Mouse (Mus musculus): ENCODE measurements around the gene Canx. TPM values are rescaled to one million over a fixed set of nuclear protein-coding genes. Genes with fewer than 3 reads are reported as not detected.
"Not testable (repeated sequence)": the region's sequence is repeated elsewhere in the genome, so short reads cannot be mapped to it uniquely, and the experiment has no call there.

Gene Canx
- 149 and 159 TPM in 2 replicates for polyA plus RNA-seq (2012; ENCODE audit: insufficient read depth, insufficient read length, missing spikeins)

DNA sequence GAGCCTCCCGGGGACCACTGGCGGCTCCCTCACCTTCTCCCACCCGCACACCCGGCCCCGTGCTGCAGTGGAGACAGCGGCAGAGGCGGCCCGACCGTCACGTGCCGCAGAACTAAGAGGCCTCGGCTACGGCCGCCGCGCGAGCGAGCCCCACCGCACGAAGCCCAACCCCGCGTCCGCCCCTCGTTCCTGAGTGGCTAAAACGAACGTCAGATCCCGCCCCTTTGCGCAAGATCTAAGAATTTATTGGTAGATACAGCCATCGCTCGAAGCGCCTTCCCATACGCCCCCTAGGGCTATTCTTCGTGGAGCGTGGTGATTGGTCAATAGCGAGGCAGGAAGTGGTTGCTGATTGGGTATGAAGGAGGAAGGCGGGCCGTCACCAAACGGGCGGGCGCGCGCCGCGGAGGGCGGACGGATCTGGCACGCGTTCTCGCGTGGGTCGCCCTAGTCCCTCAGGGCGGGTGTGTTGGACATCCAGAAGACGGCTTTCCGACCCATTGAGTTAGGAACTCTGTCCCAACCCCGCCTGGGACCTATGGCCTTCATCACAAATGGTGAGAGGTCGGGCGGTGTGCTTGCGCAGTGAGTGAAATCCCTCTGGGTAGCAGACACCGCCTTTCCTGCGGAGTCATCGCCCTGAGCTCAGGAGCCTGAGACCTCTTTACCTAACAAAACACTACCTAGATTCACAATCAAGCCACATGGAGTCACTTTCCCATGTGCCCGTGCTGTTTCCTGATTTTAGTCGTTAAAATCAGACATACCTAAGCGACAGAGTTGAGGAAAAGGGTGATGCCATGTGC lies at the start of gene Canx:
Gene Canx (minus strand): TSS at position 178 of the 806 bp plus-strand sequence.
- peak within 1 kb of the TSS; percentile 80 for H3K27ac ChIP-seq (replicated peaks; ENCODE audit: low read depth, low read length)
- no peaks in the 10 kb centered on the region for H3K4me1 ChIP-seq (ENCODE audit: control insufficient read depth, insufficient read depth, insufficient read length, low read length)
- H3K4me3 ChIP-seq (ENCODE audit: insufficient read depth, low read depth, low read length), result peak within 1 kb of the TSS; percentile 69

DNA sequence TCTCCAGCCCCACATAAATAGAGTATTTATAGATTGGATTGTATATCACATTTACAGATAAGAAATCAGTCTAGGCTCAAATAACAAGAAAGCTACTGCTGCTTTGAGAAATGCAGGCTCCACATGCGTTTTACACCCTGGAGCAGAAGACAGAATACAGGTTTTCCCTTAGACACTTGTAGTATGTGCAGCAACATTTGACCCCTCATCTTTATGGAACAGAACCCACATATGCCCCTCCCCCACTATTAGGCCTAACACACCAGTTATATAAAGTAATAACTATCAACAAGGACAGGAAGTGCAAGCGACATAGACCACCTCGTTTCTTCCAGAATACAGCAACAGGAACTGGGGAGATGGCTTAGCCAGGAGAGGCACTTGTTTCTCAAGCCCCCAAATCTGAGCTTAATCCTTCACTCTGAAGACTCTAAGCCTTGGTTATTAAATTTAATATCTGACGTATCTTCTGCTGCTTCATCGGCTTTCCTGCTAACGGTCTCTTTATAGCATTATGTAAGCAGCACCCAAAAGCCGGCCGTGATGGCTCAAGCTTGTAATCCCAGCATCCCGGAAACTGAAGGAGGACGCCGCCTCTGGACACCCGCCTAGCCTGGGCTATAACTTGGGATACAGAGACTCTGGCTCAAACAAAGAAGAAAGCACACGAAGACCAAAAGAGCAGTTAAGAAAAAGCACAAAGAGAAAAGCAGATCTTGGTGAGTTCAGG lies 49.0 kb upstream of the Canx start:
- peaks cover 3% of the 10 kb centered on the region; the same call in 1 of the 2 replicates for H3K4me1 ChIP-seq (ENCODE audit: control insufficient read depth, insufficient read depth, insufficient read length, low read length)
- no peak overlapping the region for H3K27ac ChIP-seq (replicated peaks; ENCODE audit: low read depth, low read length)
- no peak overlapping the region for H3K4me3 ChIP-seq (ENCODE audit: insufficient read depth, low read depth, low read length)

DNA sequence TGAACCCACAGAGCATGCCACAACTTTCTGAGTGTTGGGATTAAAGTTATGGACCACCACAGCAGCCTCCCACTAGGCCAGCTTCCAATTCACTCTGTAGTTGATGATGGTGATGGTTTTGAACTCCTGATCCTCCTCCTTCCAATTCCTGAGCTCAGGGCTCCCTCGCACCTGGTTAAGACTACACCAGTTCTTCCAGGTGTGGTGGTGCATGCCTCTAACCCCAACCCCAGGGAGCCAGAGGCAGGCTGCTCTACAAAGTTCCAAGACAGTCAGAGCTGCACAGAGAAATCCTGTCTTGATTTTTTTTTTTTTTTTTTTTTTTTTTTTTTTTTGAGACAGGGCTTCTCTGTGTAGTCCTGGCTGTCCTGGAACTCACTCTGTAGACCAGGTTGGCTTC lies 48.1 kb upstream of the Canx start:
- no peak overlapping the region for H3K27ac ChIP-seq (replicated peaks; ENCODE audit: low read depth, low read length)
- H3K4me1 ChIP-seq (ENCODE audit: control insufficient read depth, insufficient read depth, insufficient read length, low read length), result peaks cover 3% of the 10 kb centered on the region; the same call in 1 of the 2 replicates
- no peak overlapping the region for H3K4me3 ChIP-seq (ENCODE audit: insufficient read depth, low read depth, low read length)

DNA sequence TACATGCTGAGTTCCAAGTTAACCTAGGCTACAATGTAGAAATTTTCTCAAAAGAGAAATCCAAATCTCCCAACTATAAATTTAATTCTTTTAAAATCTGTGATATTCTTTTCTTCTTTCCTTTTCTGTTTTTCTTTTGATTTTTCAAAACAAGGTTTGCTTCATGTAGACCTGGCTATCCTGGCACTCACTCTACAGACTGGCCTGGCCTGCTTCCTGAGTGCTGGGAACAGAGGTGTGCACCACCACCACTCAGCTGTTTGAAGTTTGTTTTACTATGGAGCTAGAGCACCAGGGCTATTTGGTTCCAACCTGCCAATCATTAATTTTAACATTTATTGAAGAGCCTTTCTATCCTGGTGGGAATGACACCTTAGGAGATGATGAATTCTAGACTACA lies 47.6 kb upstream of the Canx start:
- Histone ChIP-seq H3K4me1 (ENCODE audit: control insufficient read depth, insufficient read depth, insufficient read length, low read length) (peaks cover 3% of the 10 kb centered on the region; the same call in 1 of the 2 replicates), H3K4me3 (ENCODE audit: insufficient read depth, low read depth, low read length) (no peak overlapping the region), H3K27ac (replicated peaks; ENCODE audit: low read depth, low read length) (no peak overlapping the region)

DNA sequence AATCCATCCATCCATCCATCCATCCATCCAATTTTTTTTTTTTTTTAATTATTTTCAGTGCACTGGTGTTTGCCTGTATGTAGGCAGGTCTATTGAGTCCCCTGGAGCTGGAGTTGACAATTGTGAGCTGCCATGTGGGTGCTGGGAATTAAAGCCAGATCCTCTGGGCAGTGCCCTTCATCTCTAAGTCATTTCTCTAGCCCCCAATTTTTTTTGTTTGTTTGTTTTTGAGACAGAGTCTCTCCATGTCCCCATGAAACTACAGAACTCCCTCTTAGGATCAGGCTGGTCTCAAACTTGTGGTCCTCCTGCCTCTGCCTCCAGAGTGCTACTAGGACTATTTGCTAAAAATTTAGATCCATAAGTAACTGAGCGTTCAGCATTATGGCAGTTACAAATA lies 46.4 kb upstream of the Canx start:
- H3K27ac ChIP-seq (replicated peaks; ENCODE audit: low read depth, low read length), result no peak overlapping the region
- peaks cover 3% of the 10 kb centered on the region; the same call in 1 of the 2 replicates for H3K4me1 ChIP-seq (ENCODE audit: control insufficient read depth, insufficient read depth, insufficient read length, low read length)
- H3K4me3 ChIP-seq (ENCODE audit: insufficient read depth, low read depth, low read length), result no peak overlapping the region

DNA sequence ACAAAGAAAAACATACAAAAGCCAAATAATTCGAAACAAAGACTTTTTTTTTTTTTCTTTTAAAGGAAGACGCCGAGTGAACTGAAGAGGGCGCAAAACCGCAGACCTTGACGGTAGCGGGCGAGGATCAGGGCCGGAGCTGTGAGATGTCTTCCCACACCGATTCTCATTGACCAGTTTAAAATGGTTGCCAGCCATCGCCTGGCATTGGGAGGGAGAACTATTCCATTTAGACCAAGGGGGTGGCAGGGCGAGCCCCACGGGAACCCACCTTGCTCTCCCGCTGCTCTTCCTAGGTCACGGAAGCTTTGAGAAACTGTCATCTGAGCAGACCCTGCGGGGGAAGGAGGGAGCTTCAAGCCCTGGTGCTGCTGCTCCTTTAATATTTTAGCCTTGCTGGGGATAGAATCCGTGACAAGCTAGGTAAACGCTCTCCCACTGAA lies 45.9 kb upstream of the Canx start:
- peak overlapping the region; percentile 83 for H3K4me3 ChIP-seq (ENCODE audit: insufficient read depth, low read depth, low read length)
- H3K27ac ChIP-seq (replicated peaks; ENCODE audit: low read depth, low read length), result no peak overlapping the region
- peaks cover 3% of the 10 kb centered on the region; the same call in 1 of the 2 replicates for H3K4me1 ChIP-seq (ENCODE audit: control insufficient read depth, insufficient read depth, insufficient read length, low read length)

DNA sequence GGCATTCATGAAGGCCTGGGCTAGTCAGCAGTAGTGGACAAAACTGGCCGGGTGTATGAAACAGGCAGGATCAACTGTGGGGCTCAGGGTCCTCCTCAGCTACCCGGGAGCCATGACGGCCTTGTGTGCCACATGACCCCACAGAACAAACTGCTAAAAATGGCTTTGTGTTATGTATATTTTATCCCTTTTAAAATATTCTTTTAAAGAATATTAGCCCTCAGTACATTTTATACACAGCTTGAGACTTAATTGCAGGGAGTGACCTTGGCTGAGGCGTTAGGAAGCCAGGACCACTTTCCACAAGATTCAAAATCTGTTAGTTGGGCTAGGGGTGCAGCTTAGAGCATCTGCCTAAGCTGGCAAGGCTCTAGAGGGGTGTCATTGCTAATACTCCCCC lies 45.5 kb upstream of the Canx start:
- Histone ChIP-seq H3K4me1 (ENCODE audit: control insufficient read depth, insufficient read depth, insufficient read length, low read length) (peaks cover 3% of the 10 kb centered on the region; the same call in 1 of the 2 replicates), H3K4me3 (ENCODE audit: insufficient read depth, low read depth, low read length) (peak overlapping the region; percentile 83), H3K27ac (replicated peaks; ENCODE audit: low read depth, low read length) (no peak overlapping the region)

DNA sequence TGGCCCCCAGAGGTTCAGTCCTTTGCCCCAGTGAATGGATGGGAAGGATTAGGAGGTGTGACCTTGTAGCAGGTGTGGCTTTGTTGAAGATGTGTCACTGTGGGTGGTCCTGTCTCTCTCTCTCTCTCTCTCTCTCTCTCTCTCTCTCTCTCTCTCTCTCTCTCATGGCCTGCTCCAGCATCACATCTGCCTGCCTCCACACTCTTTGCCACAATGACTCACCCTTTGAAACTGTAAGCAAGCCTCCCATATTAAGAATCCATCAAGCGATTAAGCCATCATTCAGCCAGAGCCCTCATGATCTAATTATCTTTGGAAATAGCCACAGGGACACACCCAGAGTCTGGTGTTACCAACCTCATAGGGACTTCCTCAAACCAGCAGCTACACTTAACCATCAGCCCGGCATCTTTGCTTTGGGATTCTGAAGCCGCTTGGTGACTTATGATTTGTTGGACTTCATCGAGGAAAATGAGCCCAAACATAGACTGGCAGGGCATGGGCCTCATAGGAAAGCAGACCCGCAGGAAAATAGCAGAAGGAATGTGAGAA lies 44.0 kb upstream of the Canx start:
- Histone ChIP-seq H3K27ac (replicated peaks; ENCODE audit: low read depth, low read length) (no peak overlapping the region), H3K4me3 (ENCODE audit: insufficient read depth, low read depth, low read length) (no peak overlapping the region), H3K4me1 (ENCODE audit: control insufficient read depth, insufficient read depth, insufficient read length, low read length) (peaks cover 3% of the 10 kb centered on the region; the same call in 1 of the 2 replicates)

DNA sequence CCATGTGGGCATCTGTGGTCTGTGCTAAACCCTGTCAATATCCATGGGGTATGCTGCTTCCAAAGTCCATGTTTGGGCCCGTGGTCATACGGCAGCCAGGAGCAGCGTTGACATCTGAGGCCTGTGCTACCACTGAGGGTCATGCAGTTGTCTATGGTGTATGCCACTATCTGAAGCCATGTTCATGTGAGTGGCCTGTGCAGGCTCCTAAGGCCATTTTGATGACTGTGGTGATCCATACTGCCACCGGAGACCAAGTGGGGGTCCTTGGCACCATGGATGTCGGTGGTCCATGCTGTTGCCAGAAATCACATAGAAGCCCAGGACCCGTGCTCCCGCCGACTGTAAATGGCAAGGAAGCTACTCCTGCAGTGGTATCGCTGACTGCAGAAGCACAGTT lies 42.1 kb upstream of the Canx start:
- H3K27ac ChIP-seq (replicated peaks; ENCODE audit: low read depth, low read length), result no peak overlapping the region
- H3K4me1 ChIP-seq (ENCODE audit: control insufficient read depth, insufficient read depth, insufficient read length, low read length), result peaks cover 3% of the 10 kb centered on the region; the same call in 1 of the 2 replicates
- H3K4me3 ChIP-seq (ENCODE audit: insufficient read depth, low read depth, low read length), result no peak overlapping the region

DNA sequence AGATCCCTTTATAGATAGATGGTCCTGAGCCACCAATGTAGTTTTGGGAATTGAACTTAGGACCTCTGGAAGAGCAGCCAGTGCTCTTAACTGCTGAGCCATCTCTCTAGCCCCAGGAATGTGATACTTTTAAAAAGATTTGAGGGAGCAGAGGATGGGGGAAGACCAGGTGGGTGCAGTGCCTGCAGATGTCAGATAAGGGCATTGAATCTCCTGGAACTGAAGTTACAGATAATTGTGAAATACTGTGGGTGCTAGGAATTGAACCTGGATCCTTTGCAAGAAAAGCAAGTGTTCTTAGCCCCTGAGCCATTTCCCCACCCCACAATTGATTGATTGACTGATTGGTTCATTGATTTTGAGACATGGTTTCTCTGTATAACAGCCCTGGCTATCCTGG lies 39.8 kb upstream of the Canx start:
- no peak overlapping the region for H3K4me3 ChIP-seq (ENCODE audit: insufficient read depth, low read depth, low read length)
- no peak overlapping the region for H3K27ac ChIP-seq (replicated peaks; ENCODE audit: low read depth, low read length)
- H3K4me1 ChIP-seq (ENCODE audit: control insufficient read depth, insufficient read depth, insufficient read length, low read length), result no peaks in the 10 kb centered on the region

DNA sequence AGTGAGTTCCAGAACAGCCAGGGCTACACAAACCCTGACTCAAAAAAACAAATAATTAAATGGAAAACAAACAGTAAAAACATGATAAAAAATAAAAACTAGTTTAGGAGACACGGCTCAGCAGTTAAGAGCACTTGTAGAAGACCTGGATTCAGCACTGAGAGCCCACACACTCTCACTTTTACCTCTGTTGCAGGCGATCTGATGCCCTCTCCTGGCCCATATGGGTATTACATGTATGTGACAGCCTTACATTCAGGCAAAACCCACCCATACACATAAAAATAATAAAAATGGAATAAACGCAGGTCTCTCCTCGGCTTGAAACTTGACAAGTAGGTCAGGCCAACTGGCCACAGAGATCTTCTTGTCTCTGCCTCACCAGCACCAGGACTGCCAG lies 39.1 kb upstream of the Canx start:
- no peaks in the 10 kb centered on the region for H3K4me1 ChIP-seq (ENCODE audit: control insufficient read depth, insufficient read depth, insufficient read length, low read length)
- no peak overlapping the region for H3K27ac ChIP-seq (replicated peaks; ENCODE audit: low read depth, low read length)
- H3K4me3 ChIP-seq (ENCODE audit: insufficient read depth, low read depth, low read length), result no peak overlapping the region

DNA sequence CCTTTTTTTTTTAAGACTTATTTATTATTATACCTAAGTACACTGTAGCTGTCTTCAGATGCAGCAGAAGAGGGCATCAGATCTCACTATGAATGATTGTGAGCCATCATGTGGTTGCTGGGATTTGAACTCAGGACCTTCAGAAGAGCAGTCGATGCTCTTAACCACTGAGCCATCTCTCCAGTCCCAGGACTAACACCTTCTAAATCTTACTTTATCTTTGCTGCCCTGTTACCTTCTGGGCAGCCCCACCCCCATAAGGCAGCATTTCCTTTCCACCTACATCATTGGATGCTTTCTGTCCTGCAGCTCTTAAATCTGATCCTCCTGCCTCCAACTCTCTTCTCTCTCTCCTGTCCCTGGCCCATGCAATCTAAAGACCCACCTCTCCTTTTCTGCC lies 35.8 kb upstream of the Canx start:
- H3K4me3 ChIP-seq (ENCODE audit: insufficient read depth, low read depth, low read length); H3K27ac ChIP-seq (replicated peaks; ENCODE audit: low read depth, low read length); H3K4me1 ChIP-seq (ENCODE audit: control insufficient read depth, insufficient read depth, insufficient read length, low read length): not testable (repeated sequence)

DNA sequence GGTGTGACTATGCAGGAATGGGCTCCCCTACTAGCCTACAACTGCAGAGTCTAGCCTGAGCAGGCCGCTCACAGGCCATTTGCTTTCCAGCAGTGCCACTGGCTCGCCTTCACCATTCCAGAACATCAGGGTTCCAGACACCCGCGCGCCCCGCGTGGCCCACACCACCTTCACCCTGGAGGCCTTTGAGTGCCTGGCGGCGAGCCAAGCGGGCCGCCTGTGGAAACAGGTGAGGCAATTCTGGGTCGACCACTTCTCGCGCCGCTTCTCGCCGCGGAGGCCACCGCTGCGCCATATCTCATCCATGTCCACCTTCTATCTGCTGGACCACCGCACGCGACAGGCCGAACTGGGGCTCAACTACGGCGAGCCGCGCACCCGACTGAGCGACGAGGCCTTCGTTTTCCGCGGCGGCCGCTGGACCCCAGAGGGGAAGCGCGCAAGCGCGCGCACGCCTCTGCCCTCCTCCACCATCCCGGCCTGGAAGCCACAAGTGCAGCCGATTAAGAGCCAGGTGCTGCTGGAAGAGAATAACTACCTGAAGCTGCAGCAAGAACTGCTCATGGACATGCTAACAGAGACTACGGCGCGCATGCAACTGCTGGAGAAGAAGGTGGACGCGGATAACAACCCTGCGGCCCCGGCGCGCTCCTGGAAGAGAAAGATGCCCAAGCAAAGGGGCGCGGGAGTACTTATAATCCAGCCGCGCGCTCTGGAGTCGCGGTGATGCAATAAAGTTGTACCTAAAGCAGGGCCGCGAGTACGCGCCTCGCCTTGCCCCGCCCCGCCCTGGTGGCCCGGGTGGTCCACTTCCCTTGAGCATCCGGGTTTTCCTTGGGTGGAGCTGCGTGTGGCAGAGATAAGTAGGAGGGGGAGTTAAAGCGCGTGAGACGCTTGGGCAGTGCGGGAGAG lies 33.7 kb upstream of the Canx start:
- H3K4me1 ChIP-seq (ENCODE audit: control insufficient read depth, insufficient read depth, insufficient read length, low read length), result peaks cover 2% of the 10 kb centered on the region; the same call in 1 of the 2 replicates
- no peak overlapping the region for H3K27ac ChIP-seq (replicated peaks; ENCODE audit: low read depth, low read length)
- peak overlapping the region; percentile 80 for H3K4me3 ChIP-seq (ENCODE audit: insufficient read depth, low read depth, low read length)

DNA sequence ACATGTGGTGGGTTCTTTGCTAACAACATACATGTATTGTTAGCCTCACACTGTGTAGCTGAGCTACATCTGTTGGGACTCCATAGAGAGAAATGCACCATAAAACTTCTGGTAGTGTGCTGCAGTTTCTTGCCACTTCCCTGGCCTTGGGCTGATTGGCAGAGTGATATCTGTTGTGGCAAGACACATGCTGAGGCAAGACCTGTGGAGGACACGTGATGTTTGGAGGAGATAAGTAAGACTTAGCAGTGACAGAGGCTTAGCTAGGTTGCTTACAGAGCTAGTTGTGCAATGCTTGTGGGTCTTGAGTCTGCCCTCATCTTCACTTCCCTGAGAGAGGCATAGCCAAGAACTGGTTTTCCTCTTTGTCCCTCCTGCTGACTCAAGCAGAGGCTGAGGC lies 29.9 kb upstream of the Canx start:
- Histone ChIP-seq H3K4me3 (ENCODE audit: insufficient read depth, low read depth, low read length) (no peak overlapping the region), H3K27ac (replicated peaks; ENCODE audit: low read depth, low read length) (no peak overlapping the region), H3K4me1 (ENCODE audit: control insufficient read depth, insufficient read depth, insufficient read length, low read length) (peaks cover 2% of the 10 kb centered on the region; the same call in 1 of the 2 replicates)
